Mouse (Mus musculus): ENCODE results near the gene B4galnt4.
"Not testable (repeated sequence)": the region's sequence is repeated elsewhere in the genome, so short reads cannot be mapped to it uniquely, and the experiment has no call there.

The B4galnt4 gene

DNA sequence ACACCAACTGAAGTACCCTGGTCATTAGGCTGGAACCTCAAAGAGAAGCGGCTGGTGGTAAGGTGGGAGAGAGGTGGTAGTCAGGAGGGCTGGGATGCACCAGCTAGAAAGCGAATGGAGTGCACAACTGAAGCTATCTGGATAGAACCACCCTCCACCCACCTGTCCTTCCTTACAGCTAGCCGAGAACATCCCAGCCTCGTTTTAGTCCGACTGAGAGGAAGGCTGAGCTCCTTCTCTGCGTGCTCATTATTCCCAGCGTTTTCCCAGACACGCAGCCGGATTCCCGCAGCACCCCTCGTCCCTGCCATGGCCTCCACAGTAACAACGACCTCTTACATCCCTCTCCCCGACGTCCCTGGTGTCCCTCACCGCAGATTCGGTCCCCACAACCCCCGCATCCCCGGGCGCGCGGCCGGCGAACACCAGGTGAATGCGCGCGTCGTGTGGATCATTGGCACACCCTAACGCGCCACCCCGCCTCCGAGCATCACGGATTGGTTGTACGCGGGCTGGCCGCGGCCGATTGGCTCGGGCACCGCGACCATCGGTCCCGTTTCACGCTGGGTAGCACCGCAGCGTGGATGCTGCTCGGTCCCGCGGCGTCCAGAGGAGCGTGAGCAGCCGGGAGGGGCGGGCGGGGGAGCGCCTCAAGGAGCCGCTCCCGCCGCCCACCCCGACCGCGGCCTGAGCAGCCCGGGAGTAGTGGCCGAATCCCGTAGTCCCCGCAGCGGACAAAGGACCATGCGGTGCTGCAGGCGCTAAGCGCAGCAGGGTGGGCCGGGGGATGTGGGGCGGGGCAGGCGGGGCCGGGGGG lies at the start of gene B4galnt4:
TSS of gene B4galnt4 (plus strand) at position 679 of the 817 bp plus-strand sequence.
- in situ Hi-C loops (cut with MboI, MseI): no loop called here

DNA sequence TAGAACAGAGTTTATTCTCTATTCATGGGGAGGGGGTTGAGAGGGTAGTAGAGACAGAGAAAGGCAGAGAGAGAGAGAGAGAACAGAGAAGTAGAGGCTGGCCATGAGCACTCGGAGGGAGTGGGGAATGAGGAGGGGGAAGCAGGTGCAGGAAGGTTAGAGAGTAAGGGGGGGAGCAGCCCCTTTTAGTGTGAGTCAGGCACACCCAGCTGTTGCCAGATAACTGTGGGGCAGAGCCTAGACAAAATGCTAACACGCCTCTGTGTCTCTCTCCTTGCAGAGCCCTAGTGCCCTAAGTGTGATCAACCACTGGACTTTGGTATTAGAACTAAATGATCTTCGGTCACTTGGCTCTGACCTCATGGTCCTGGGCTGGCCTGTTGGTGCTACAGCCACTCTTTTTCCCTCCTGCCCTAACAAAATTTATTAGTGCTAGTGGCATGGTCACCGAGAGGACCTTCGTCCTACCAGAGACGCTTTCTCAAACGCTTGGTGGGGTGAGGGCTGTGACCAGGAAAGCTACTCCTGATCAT lies 49.6 kb upstream of the B4galnt4 start:
- in situ Hi-C loops (cut with MboI, MseI): loop anchor here (5.0 kb wide), 1 partner anchor 36 kb away; no protein-coding TSS in a partner anchor

- in situ Hi-C loops (cut with MboI, MseI): loop anchor here (5.0 kb wide), 1 partner anchor 60 kb away; the partner anchor contains the start of genes Gm45717 and Ifitm2
Observed at GRCm38 (mm10) chr7:141016707-141017697, 43.9 kb upstream of the B4galnt4 start.

DNA sequence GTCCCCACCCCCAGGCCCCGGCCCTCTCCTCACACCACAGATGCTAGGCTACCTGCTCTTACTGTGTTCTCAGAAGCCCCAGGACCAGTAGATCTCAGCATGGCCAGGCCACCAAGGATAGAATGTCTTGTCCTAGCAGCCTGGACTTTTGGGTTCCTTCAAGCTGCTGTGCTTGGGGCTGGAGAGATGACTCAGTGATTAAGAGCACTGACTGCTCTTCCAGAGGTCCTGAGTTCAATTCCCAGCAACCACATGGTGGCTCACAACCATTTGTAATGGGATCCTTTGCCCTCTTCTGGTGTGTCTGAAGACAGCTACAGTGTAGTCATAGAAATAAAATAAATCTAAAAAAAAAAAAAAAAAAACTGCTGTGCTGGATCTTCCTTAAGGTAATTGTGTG lies 43.1 kb upstream of the B4galnt4 start, which contains the start of gene Ifitm6:
TSS of gene Ifitm6 (minus strand) at position 101 of the 400 bp plus-strand sequence.
- in situ Hi-C loops (cut with MboI, MseI): loop anchor here (5.0 kb wide), 1 partner anchor 61 kb away; the partner anchor contains the start of genes Gm45717 and Ifitm2

DNA sequence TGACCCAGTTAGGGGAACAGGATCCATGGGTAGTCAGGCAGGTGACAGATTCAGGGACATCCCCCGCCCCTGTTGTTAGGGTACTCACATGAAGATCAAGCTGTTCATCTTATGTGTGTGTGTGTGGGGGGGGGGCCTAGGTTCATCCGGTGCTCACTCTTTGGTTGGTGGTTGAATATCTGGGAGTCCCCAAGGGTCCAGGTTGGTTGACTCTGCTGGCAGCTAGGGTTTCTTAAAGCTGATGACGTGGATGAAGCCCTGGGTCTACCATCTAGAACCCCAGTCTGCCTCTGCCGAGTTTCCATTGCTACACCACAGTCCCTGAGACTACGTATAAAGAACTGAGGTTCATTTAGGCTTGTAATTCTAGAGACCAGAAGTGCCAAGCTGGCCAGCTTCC lies 41.9 kb upstream of the B4galnt4 start:
- in situ Hi-C loops (cut with MboI, MseI): loop anchor here (5.0 kb wide), 1 partner anchor 62 kb away; the partner anchor contains the start of genes Gm45717 and Ifitm2

DNA sequence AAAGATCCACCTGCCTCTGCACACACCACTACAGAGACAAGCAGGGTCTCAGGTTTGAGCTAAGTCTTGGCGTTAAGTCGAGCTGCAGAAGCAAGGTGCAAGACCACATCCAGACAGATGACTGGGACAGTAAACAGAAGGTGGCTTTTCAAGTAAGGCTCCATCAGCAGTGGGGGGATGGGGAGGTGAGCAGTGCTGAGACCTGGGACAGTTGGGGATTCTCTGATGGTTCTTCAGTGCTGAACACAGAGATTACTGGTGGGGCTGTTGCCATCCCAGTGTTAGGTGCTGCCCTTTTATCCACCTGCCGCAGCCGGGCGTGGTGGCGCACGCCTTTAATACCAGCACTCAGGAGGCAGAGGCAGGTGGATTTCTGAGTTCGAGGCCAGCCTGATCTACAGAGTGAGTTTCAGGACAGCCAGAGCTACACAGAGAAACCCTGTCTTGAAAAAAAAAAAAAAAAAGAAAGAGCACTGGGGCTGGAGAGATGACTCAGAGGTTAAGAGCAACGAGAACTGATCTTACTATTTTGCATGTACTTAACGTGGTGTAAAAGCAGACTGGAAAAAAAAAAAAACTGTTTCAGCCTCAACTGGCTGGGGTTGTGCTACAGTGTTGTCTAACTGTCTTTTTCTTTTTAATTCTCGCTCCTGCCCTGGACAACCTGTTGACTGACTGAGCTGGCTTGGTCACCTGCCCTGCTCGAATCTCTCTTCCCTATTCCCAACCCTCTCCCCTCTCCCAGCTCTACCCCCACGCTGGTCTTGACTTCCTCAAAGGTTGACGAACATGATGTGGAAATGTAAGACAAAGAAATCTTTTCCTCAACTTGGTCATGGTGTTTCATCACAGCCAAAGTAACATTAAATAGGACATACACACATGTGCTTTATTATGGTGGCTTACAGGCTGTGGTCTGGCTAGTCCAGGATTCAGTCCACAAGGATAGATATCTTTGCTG lies 39.1 kb upstream of the B4galnt4 start:
- in situ Hi-C loops (cut with MboI, MseI): no loop called here

GRCm38 (mm10) chr7:141024865-141025838 lies 35.8 kb upstream of the B4galnt4 start:
- in situ Hi-C loops (cut with MboI, MseI): no loop called here

DNA sequence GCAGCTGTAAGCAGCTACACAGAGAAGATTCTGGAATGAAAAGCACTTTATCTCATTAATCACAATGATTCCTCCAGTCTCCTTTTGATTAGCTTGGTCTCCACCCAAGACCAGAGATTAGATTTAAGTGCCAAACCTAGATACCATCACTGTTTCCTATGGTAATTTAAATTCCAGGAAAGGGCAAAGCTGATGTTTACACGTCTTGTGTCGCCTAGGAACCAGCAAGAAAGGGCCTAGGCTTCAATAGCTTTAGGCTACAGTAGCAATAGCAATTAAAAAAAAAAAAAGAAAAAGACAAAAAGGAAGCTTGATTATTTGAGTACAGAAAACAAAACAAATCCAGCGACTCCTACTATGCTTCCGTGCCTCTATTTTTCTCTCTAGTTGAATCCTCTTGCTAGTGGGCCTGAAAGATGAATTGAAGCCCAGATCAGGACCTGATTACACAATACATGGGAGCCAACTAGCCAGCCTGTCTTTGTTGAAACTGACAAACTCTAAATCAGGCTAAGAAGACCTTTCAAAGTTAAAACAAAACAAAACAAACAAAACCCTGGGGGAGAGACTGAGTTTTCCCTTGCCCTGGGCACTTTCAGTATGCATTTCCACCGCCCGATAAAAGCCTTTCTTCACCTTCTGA lies 34.7 kb upstream of the B4galnt4 start:
- in situ Hi-C loops (cut with MboI, MseI): no loop called here

GRCm38 (mm10) chr7:141026740-141027098 lies 34.2 kb upstream of the B4galnt4 start:
- in situ Hi-C loops (cut with MboI, MseI): no loop called here

- in situ Hi-C loops (cut with MboI, MseI): no loop called here
Observed at GRCm38 (mm10) chr7:141028831-141029230, 32.1 kb upstream of the B4galnt4 start, which contains the start of gene Gm17387. Gm17387 (plus strand) TSS chr7:141029131.

GRCm38 (mm10) chr7:141030390-141030789 lies 30.5 kb upstream of the B4galnt4 start:
- in situ Hi-C loops (cut with MboI, MseI): no loop called here

- in situ Hi-C loops (cut with MboI, MseI): no loop called here
Observed at GRCm38 (mm10) chr7:141032458-141033167, 28.3 kb upstream of the B4galnt4 start.

DNA sequence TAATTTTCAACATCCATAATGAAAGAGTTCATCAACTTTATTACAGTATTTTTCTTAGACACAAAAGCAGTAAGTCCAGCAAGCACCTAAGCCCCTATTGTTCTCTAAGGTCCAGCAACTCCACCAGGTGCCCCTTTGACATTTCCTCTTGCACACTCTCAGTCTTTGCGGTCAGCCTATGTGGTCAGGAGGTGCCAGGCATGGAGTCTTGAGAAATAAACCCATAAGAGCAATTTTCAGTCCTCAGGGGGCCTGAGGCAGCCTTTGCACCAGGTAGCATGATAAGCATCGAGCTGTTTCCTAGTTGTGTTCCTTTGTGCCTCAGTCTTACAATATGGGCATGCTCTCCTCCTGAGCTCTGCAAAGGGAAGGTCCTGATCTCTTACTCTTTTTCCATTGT lies 24.3 kb upstream of the B4galnt4 start:
- in situ Hi-C loops (cut with MboI, MseI): not testable (repeated sequence)

GRCm38 (mm10) chr7:141038090-141039032 lies 22.5 kb upstream of the B4galnt4 start:
- in situ Hi-C loops (cut with MboI, MseI): no loop called here

DNA sequence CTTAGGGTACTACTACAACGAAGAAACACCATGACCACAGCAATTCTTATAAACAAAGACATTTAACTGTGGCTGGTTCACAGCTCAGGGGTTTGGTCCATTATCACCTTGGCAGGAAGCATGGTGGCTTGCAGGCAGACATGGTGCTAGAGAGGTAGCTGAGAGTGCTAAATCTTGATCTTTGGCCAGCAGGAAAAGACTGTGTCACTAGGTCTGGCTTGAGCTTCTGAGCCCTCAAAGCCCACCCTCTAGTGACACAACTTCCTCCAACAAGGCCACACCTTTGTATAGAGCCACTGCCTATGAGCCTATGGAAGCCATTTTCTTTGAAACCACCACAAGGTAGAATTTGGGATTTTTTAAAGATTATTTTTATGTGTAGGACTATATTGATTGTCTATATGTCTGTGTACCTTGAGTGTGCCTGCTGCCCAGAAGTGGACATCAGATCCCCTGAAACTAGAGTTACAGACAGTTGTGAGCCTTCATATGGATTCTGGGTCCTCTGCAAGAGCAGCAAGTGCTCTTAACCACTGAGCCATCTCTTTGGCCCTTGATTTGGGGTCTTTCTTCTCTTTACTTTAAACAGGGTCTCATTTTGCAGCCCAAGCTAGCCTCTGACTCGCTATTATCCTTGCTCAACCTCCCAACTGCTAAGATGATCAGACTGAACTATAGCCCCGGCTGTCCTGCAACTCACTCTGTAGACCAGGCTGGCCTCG lies 21.4 kb upstream of the B4galnt4 start:
- in situ Hi-C loops (cut with MboI, MseI): no loop called here
